Mouse (Mus musculus) embryonic fibroblast, embryonic 13.5 days (primary cell): ENCODE results near the gene Slc23a4.

Experiments
- CTCF ChIP-seq: IDR thresholded peaks from 2 replicates; pipeline ENCODE4 v1.5.1; 2011; ENCODE audit warnings: mild to moderate bottlenecking, control low read depth, low read length, moderate library complexity, borderline replicate concordance; ENCODE audit not compliant: insufficient read depth
- POLR2A ChIP-seq: IDR thresholded peaks from 2 replicates; pipeline ENCODE4 v1.6.1; 2011; ENCODE audit warnings: low read depth, mild to moderate bottlenecking, control low read depth, low read length, moderate library complexity

GRCm38 (mm10) chr6:34906125-34906524, 82.1 kb downstream of the Slc23a4 start:
- TF ChIP-seq CTCF (no peak), POLR2A (no peak)
